Mouse (Mus musculus): Measurements from ENCODE around the gene Elof1.

GRCm38 (mm10) chr9:22143108-22144037 lies 26.4 kb upstream of the Elof1 start:
- TF ChIP-seq POLR2A (IDR thresholded peaks at IDR 0.05; ENCODE audit: low read depth, low read length) (no peak), CTCF (IDR thresholded peaks at IDR 0.05; ENCODE audit: extremely low read depth, insufficient read length, insufficient replicate concordance, low read depth, low read length) (peak; percentile 94; the same call in 1 of the 2 replicates)
